Mouse (Mus musculus) 416B (cell line): ENCODE data around the gene Htr2b.
A peak's percentile ranks its signal among the peaks of the same experiment; 100 is the strongest.

Source experiments
- DNase-seq: peaks from one replicate; pipeline ENCODE4 v3.0.0; 2011; ENCODE audit warnings: low read depth

Htr2b gene

GRCm38 (mm10) chr1:86094413-86094812 lies 17.4 kb downstream of the Htr2b start:
- peak; percentile 50 for DNase-seq

- DNase-seq: no peak
Observed at GRCm38 (mm10) chr1:86076565-86076964, 35.2 kb downstream of the Htr2b start.

- DNase-seq: peak; percentile 97
Observed at GRCm38 (mm10) chr1:86064271-86064991, 47.3 kb downstream of the Htr2b start, which contains the start of gene Psmd1. TSS of gene Psmd1 (plus strand) at chr1:86064387.

- peak; percentile 80 for DNase-seq
Observed at GRCm38 (mm10) chr1:86062523-86062922, 49.2 kb downstream of the Htr2b start.

- DNase-seq: peak; percentile 92
Observed at GRCm38 (mm10) chr1:86058856-86059769, 52.7 kb downstream of the Htr2b start.

- DNase-seq: no peak
Observed at GRCm38 (mm10) chr1:86056284-86056683, 55.5 kb downstream of the Htr2b start.

GRCm38 (mm10) chr1:86054943-86055342 lies 56.8 kb downstream of the Htr2b start:
- no peak for DNase-seq

- no peak for DNase-seq
Observed at GRCm38 (mm10) chr1:86053198-86053921, 58.4 kb downstream of the Htr2b start.
